Mouse (Mus musculus) heart, embryonic 11.5 days (tissue): Measurements from ENCODE around the gene Tcte1. TPM values are rescaled to one million over a fixed set of nuclear protein-coding genes. Genes with fewer than 3 reads are reported as not detected.

Source experiments
- ATAC-seq: fragments of 200-750 bp; cut with Nextera tagmentation; replicated peaks from 2 replicates; pipeline ENCODE4 v1.8.0; 2017; ENCODE audit warnings: moderate library complexity; ENCODE audit not compliant: insufficient number of reproducible peaks, low FRiP score, low TSS enrichment
- H3K27ac ChIP-seq: fragments of 300-500 bp; sonication (generic); 2 replicates; pipeline ENCODE4 v1.5.1; 2014; ENCODE audit warnings: mild to moderate bottlenecking, low read depth, low read length
- H3K27me3 ChIP-seq: fragments of 300-500 bp; sonication (generic); 2 replicates; pipeline ENCODE4 v1.6.1; 2014; ENCODE audit warnings: mild to moderate bottlenecking, low read length, mixed read lengths; ENCODE audit not compliant: control insufficient read depth, insufficient read depth
- H3K36me3 ChIP-seq: fragments of 300-500 bp; sonication (generic); 2 replicates; pipeline ENCODE4 v1.6.1; 2014; ENCODE audit warnings: mild to moderate bottlenecking, low read length, moderate library complexity, mixed read lengths; ENCODE audit not compliant: control insufficient read depth, insufficient read depth
- H3K4me1 ChIP-seq: fragments of 300-500 bp; sonication (generic); 2 replicates; pipeline ENCODE4 v1.6.1; 2014; ENCODE audit warnings: low read length; ENCODE audit not compliant: control insufficient read depth, insufficient read depth
- H3K4me2 ChIP-seq: fragments of 300-500 bp; sonication (generic); 2 replicates; pipeline ENCODE4 v1.6.1; 2014; ENCODE audit warnings: mild to moderate bottlenecking, moderate library complexity
- H3K4me3 ChIP-seq: fragments of 300-500 bp; sonication (generic); 2 replicates; pipeline ENCODE4 v1.5.1; 2014; ENCODE audit warnings: low read depth, low read length
- H3K9ac ChIP-seq: fragments of 300-500 bp; sonication (generic); 2 replicates; pipeline ENCODE4 v1.6.1; 2014; ENCODE audit warnings: mild to moderate bottlenecking, low read depth, low read length, moderate library complexity
- H3K9me3 ChIP-seq: fragments of 300-500 bp; sonication (generic); replicated peaks from 2 replicates; pipeline ENCODE4 v1.6.1; 2016; ENCODE audit warnings: low read length; ENCODE audit not compliant: control insufficient read depth
- WGBS: fragments of 180-500 bp; shearing (Covaris S2); extraction: QIAGEN DNeasy Blood & Tissue Kit; methylation state at CpG from one replicate; pipeline ENCODE4 v1.1.7; 2014; ENCODE audit not compliant: insufficient replicate concordance; 5-methylcytosine and 5-hydroxymethylcytosine counted together
- polyA plus RNA-seq: library from polyadenylated mRNA; unstranded; fragments of >200 nt; fragmentation: Nextera tagmentation; extraction: Ambion mirVana; gene quantifications from 2 replicates; pipeline ENCODE4 v1.2.1, GENCODE M21; 2014

Tcte1 gene
- polyA plus RNA-seq, 1 experiment from 2014 or later: 0.13 TPM

DNA sequence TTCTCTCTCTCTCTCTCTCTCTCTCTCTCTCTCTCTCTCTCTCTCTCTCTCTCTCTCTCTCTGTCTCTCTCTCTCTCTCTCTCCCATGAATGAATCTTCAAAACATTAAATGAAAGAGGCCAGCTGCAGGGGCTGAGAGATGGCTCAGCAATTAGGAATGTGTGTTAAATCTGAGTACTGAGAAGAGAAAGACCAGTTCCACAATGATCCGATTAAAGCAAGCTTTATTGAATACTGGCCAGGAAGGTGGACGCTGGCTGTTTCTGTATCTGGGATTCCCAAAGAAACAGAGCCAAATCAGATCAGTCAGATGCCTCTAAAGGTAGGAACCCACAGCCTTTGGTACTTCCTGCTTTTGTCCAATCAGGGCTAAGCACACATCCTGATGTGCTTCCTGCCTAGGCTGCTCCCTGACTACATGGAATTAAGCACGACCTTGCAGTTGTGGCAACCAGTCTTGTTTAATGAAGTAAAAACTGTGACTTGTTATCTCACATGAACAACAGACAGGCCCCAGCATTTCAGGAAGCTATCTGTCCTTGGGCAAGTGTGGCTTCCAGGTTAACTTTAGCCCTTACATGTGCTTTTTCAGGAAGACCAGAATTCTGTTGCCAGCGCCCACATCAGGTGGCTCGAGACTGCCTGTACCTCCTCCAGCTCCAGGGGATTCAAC is 19.8 kb upstream of the Tcte1 start:
- peaks cover 9% of the 10 kb centered on the region; the same call in 1 of the 2 replicates for H3K4me1 ChIP-seq
- ATAC-seq: no peak
- H3K4me2 ChIP-seq: no peak overlapping the region
- no peaks in the 10 kb centered on the region for H3K27me3 ChIP-seq
- H3K9ac ChIP-seq: no peak overlapping the region
- 45% methylated on average over 5 of the region's 5 CpGs for WGBS
- no peak overlapping the region; the same call in 1 of the 2 replicates for H3K27ac ChIP-seq
- H3K4me3 ChIP-seq: no peak overlapping the region
- H3K36me3 ChIP-seq: no peaks in the 10 kb centered on the region
- H3K9me3 ChIP-seq: no peaks in the 10 kb centered on the region

DNA sequence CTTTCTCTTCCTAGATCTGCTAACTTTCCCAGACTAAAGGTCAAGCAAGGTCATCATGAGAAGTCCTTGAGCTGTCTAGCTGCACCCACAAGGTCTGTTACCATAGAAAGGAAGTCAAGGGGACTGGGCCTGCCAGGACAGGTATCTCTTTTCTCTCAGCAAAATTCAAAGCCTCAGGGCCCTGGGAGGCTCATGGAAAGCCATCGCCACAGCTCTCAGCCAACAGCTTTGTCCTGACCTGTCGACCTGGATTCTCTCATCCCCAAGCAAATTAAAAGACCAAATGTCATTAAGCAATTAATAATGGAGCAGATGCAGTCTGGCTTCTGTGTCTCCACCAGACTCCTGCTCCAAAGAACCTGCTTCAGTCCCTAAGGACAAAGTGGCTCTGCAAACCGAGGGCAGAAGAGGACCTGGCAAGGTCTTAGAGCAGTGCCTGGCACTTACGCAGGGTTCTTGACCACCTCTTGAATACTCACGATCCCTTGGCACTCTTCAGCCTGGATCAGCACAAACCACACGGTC is 17.2 kb upstream of the Tcte1 start:
- Histone ChIP-seq H3K27ac (no peak overlapping the region), H3K36me3 (peaks cover 4% of the 10 kb centered on the region; the same call in 1 of the 2 replicates), H3K4me2 (no peak overlapping the region), H3K27me3 (no peaks in the 10 kb centered on the region), H3K4me1 (peaks cover 6% of the 10 kb centered on the region; the same call in 1 of the 2 replicates), H3K4me3 (no peak overlapping the region), H3K9ac (no peak overlapping the region; the same call in 1 of the 2 replicates), H3K9me3 (no peaks in the 10 kb centered on the region)
- no peak for ATAC-seq
- 70% methylated on average over 6 of the region's 6 CpGs for WGBS

GRCm38 (mm10) chr17:45506700-45507189 is 16.5 kb upstream of the Tcte1 start, which contains the start of gene Aars2:
Gene Aars2 (plus strand): TSS chr17:45506841.
- Histone ChIP-seq H3K4me3 (peak within 1 kb of the TSS; percentile 79), H3K9me3 (no peaks in the 10 kb centered on the region), H3K27me3 (no peaks in the 10 kb centered on the region), H3K36me3 (peaks cover 4% of the 10 kb centered on the region; the same call in 1 of the 2 replicates), H3K4me2 (peak within 1 kb of the TSS; percentile 60), H3K9ac (peak within 1 kb of the TSS; percentile 93), H3K27ac (peak within 1 kb of the TSS; percentile 77; the same call in 1 of the 2 replicates), H3K4me1 (0 out of 2 replicates have a peak, but pooled peaks cover 4% of the 10 kb centered on the region)
- under 1% methylated on average over 42 of the region's 42 CpGs for WGBS
- peak; percentile 86 for ATAC-seq

DNA sequence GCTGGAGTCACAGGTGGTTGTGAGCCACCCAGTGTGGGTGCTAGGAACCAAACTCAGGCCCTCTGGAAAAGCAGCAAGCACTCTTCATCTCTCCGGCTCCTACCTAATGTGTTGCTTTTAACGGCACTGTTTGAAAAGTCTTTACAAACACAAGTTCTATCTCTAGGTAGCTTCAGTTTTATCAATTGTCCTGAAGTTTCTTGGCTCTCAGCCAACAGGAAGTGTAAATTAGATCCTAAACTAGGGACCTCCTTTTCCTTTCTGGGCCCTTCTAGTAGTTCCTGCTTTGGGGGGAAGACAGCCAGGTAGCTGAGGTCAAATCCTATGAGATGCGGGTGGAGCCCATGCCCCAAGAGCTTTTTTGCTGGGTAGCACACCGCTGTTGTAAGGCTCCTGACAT is 12.4 kb upstream of the Tcte1 start:
- Histone ChIP-seq H3K36me3 (peaks cover 4% of the 10 kb centered on the region; the same call in 1 of the 2 replicates), H3K4me3 (no peak overlapping the region), H3K4me1 (0 out of 2 replicates have a peak, but pooled peaks cover 4% of the 10 kb centered on the region), H3K27ac (no peak overlapping the region), H3K9ac (no peak overlapping the region), H3K9me3 (no peaks in the 10 kb centered on the region), H3K27me3 (no peaks in the 10 kb centered on the region), H3K4me2 (no peak overlapping the region)
- 89% methylated on average over 4 of the region's 4 CpGs for WGBS
- ATAC-seq: no peak

GRCm38 (mm10) chr17:45511757-45512156 is 11.5 kb upstream of the Tcte1 start:
- Histone ChIP-seq H3K4me1 (peaks cover 6% of the 10 kb centered on the region; the same call in 1 of the 2 replicates), H3K27ac (no peak overlapping the region), H3K27me3 (no peaks in the 10 kb centered on the region), H3K9me3 (no peaks in the 10 kb centered on the region), H3K4me3 (no peak overlapping the region), H3K36me3 (peaks cover 4% of the 10 kb centered on the region; the same call in 1 of the 2 replicates), H3K4me2 (no peak overlapping the region), H3K9ac (no peak overlapping the region)
- 79% methylated on average over 4 of the region's 4 CpGs for WGBS
- no peak for ATAC-seq

DNA sequence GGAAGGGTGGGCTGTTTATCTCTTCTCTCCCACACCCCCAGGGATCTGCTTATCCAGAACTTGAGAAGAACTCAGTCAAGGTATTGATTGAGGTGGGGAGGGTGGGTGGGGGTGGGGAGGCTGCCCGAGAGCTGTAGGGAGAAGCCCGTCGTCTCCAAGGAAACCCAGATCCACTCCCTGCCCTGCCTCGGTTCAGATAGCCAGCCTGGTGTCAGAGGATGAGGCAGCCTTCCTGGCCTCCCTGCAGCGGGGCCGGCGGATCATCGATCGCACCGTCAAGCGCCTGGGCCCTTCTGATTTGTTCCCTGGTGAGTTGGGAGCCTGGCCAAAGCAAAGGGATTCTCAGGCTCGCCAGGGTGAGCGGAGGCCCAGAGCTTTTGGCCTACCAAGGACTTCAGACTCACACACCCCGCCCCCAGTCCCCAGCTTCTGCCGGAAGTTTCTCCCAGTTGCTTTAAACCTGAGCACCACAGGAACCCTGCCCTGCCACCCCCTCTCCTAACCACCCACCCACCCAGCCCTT is 8.0 kb upstream of the Tcte1 start:
- Histone ChIP-seq H3K27ac (no peak overlapping the region), H3K9me3 (no peaks in the 10 kb centered on the region), H3K4me2 (no peak overlapping the region), H3K27me3 (no peaks in the 10 kb centered on the region), H3K4me3 (no peak overlapping the region), H3K9ac (no peak overlapping the region), H3K36me3 (0 out of 2 replicates have a peak, but pooled peaks cover 4% of the 10 kb centered on the region), H3K4me1 (peaks cover 3% of the 10 kb centered on the region; the same call in 1 of the 2 replicates)
- 29% methylated on average over 15 of the region's 15 CpGs for WGBS
- ATAC-seq: no peak

DNA sequence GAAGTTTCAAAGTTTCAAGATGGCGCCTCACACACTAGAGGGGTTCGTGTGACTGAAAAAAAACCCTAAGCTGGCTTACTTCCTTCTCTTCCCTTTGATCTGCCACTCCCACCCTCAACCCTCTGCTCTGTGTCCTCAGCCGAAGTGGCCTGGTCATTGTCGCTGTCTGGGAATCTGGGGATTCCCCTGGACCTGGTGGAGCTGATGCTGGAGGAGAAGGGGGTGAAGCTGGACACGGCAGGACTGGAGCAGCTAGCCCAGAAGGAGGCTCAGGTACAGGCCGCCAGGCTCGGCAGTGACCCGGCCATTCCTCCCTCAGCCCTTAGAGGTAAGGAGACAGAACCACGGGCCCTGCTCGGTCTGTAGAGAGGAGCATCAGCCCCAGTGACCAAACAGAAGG is 7.4 kb upstream of the Tcte1 start:
- no peak overlapping the region for H3K9ac ChIP-seq
- no peak overlapping the region for H3K27ac ChIP-seq
- H3K4me1 ChIP-seq: peaks cover 5% of the 10 kb centered on the region
- 0 out of 2 replicates have a peak, but pooled peaks cover 3% of the 10 kb centered on the region for H3K36me3 ChIP-seq
- no peak overlapping the region for H3K4me2 ChIP-seq
- no peaks in the 10 kb centered on the region for H3K27me3 ChIP-seq
- no peaks in the 10 kb centered on the region for H3K9me3 ChIP-seq
- WGBS: 65% methylated on average over 10 of the region's 10 CpGs
- no peak for ATAC-seq
- H3K4me3 ChIP-seq: no peak overlapping the region

- Histone ChIP-seq H3K9me3 (no peaks in the 10 kb centered on the region), H3K27me3 (no peaks in the 10 kb centered on the region), H3K9ac (no peak overlapping the region), H3K36me3 (0 out of 2 replicates have a peak, but pooled peaks cover 2% of the 10 kb centered on the region), H3K4me2 (no peak overlapping the region), H3K27ac (no peak overlapping the region), H3K4me3 (no peak overlapping the region), H3K4me1 (peaks cover 11% of the 10 kb centered on the region)
- ATAC-seq: no peak
- WGBS: 35% methylated on average over 8 of the region's 8 CpGs
Observed at GRCm38 (mm10) chr17:45516488-45516887, 6.7 kb upstream of the Tcte1 start.
